Mouse (Mus musculus): ENCODE results near the gene Wdr37. TPM values are rescaled to one million over a fixed set of nuclear protein-coding genes. Genes with fewer than 3 reads are reported as not detected.

Wdr37 gene
- polyA plus RNA-seq, 1 experiment: 11.3 TPM

DNA sequence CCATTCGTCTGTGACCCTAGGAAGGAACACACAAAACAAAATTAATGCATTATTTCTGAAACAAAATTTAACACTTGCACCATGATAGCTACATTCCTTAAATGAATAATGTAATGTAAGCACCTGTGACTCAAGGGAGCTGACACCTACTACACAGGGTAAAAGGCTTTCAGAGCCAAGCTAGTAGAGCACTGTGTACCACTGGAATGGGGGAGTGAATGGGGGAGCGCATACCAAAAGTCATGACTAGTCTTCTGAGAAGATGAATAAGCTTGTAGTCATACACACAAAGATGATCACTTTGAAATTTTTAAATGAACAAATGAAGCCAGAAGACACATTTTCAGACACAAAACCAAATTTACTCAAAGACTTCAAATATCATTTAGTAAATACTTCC, 65.8 kb downstream of the Wdr37 start:
- H3K36me3 ChIP-seq (ENCODE audit: control insufficient read depth, insufficient read depth, low read length): peaks cover 12% of the 10 kb centered on the region
- WGBS: 96% methylated on average over 2 of the region's 2 CpGs

GRCm38 (mm10) chr13:8800576-8800975, 71.1 kb downstream of the Wdr37 start:
- WGBS: 85% methylated on average over 6 of the region's 6 CpGs
- TF ChIP-seq POLR2A (IDR thresholded peaks at IDR 0.05; ENCODE audit: low read depth, low read length) (no peak), CTCF (IDR thresholded peaks at IDR 0.05; ENCODE audit: extremely low read depth, insufficient read depth, insufficient read length, insufficient replicate concordance) (no peak)

More for the DNA sequence above, 65.8 kb downstream of the Wdr37 start:
- Histone ChIP-seq H3K27me3 (ENCODE audit: control insufficient read depth, insufficient read depth, low read length) (no peaks in the 10 kb centered on the region; the same call in 1 of the 2 replicates), H3K4me3 (ENCODE audit: extremely low read depth, insufficient read depth, insufficient read length) (no peak overlapping the region), H3K4me1 (ENCODE audit: control insufficient read depth, insufficient read depth, insufficient read length) (no peaks in the 10 kb centered on the region), H3K27ac (ENCODE audit: insufficient read depth, low read length) (no peak overlapping the region)
- no peak for DNase-seq (ENCODE audit: low read depth in 1 of 2, low spot score in 2 of 2)
- TF ChIP-seq POLR2A (IDR thresholded peaks at IDR 0.05; ENCODE audit: low read depth, low read length): no peak

GRCm38 (mm10) chr13:8793217-8793616, 78.5 kb downstream of the Wdr37 start:
- Histone ChIP-seq H3K27ac (ENCODE audit: insufficient read depth, low read length) (no peak overlapping the region), H3K4me1 (ENCODE audit: control insufficient read depth, insufficient read depth, insufficient read length) (no peaks in the 10 kb centered on the region), H3K27me3 (ENCODE audit: control insufficient read depth, insufficient read depth, low read length) (no peaks in the 10 kb centered on the region), H3K36me3 (ENCODE audit: control insufficient read depth, insufficient read depth, low read length) (no peaks in the 10 kb centered on the region), H3K4me3 (ENCODE audit: extremely low read depth, insufficient read depth, insufficient read length) (no peak overlapping the region)
- WGBS: 86% methylated on average over 8 of the region's 8 CpGs
- DNase-seq (ENCODE audit: low read depth in 1 of 2, low spot score in 2 of 2): no peak
- TF ChIP-seq CTCF (IDR thresholded peaks at IDR 0.05; ENCODE audit: extremely low read depth, insufficient read depth, insufficient read length, insufficient replicate concordance): no peak
- TF ChIP-seq POLR2A (IDR thresholded peaks at IDR 0.05; ENCODE audit: low read depth, low read length): no peak

More at GRCm38 (mm10) chr13:8800576-8800975, 71.1 kb downstream of the Wdr37 start:
- H3K4me1 ChIP-seq (ENCODE audit: control insufficient read depth, insufficient read depth, insufficient read length): no peaks in the 10 kb centered on the region
- H3K4me3 ChIP-seq (ENCODE audit: extremely low read depth, insufficient read depth, insufficient read length): no peak overlapping the region
- H3K27me3 ChIP-seq (ENCODE audit: control insufficient read depth, insufficient read depth, low read length): no peaks in the 10 kb centered on the region
- DNase-seq (ENCODE audit: low read depth in 1 of 2, low spot score in 2 of 2): no peak
- H3K36me3 ChIP-seq (ENCODE audit: control insufficient read depth, insufficient read depth, low read length): peaks cover 10% of the 10 kb centered on the region
- H3K27ac ChIP-seq (ENCODE audit: insufficient read depth, low read length): no peak overlapping the region

DNA sequence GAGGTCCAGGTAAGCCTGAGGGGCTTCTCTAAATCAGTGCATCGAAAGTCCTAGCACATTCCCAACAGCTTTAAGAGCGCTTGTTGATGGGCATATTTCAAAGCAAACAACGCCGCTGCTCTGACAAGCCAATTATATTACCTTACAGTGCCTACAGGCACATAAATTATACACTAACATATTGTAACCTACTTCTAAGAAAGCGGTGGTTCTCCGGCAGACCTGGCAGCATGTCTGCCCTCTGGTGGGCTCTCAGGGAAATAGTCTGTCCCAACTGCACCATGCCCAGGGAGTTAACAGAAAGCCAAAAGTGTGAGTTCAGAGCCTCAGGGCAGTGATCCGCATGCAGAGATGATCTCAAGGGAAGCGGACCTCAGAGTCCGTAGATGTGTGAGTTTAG, 86.5 kb downstream of the Wdr37 start:
- H3K27ac ChIP-seq (ENCODE audit: insufficient read depth, low read length): no peak overlapping the region
- no peaks in the 10 kb centered on the region for H3K4me1 ChIP-seq (ENCODE audit: control insufficient read depth, insufficient read depth, insufficient read length)
- TF ChIP-seq POLR2A (IDR thresholded peaks at IDR 0.05; ENCODE audit: low read depth, low read length): no peak
- peak; percentile 58; the same call in 1 of the 2 replicates for TF ChIP-seq CTCF (IDR thresholded peaks at IDR 0.05; ENCODE audit: extremely low read depth, insufficient read depth, insufficient read length, insufficient replicate concordance)
- peak in 1 of 2 experiments; percentile 15 for DNase-seq (ENCODE audit: low read depth in 1 of 2, low spot score in 2 of 2)
- H3K4me3 ChIP-seq (ENCODE audit: extremely low read depth, insufficient read depth, insufficient read length): no peak overlapping the region
- no peaks in the 10 kb centered on the region for H3K36me3 ChIP-seq (ENCODE audit: control insufficient read depth, insufficient read depth, low read length)
- 37% methylated on average over 9 of the region's 9 CpGs for WGBS
- no peaks in the 10 kb centered on the region for H3K27me3 ChIP-seq (ENCODE audit: control insufficient read depth, insufficient read depth, low read length)

- Histone ChIP-seq H3K36me3 (ENCODE audit: control insufficient read depth, insufficient read depth, low read length) (no peaks in the 10 kb centered on the region), H3K27me3 (ENCODE audit: control insufficient read depth, insufficient read depth, low read length) (no peaks in the 10 kb centered on the region), H3K27ac (ENCODE audit: insufficient read depth, low read length) (no peak overlapping the region), H3K4me3 (ENCODE audit: extremely low read depth, insufficient read depth, insufficient read length) (no peak overlapping the region), H3K4me1 (ENCODE audit: control insufficient read depth, insufficient read depth, insufficient read length) (no peaks in the 10 kb centered on the region)
- DNase-seq (ENCODE audit: low read depth in 1 of 2, low spot score in 2 of 2): no peak
- WGBS: 73% methylated on average over 14 of the region's 14 CpGs
- TF ChIP-seq POLR2A (IDR thresholded peaks at IDR 0.05; ENCODE audit: low read depth, low read length): no peak
- no peak for TF ChIP-seq CTCF (IDR thresholded peaks at IDR 0.05; ENCODE audit: extremely low read depth, insufficient read depth, insufficient read length, insufficient replicate concordance)
These were observed 87.2 kb downstream of the Wdr37 start for GRCm38 (mm10) chr13:8784308-8785061.

DNA sequence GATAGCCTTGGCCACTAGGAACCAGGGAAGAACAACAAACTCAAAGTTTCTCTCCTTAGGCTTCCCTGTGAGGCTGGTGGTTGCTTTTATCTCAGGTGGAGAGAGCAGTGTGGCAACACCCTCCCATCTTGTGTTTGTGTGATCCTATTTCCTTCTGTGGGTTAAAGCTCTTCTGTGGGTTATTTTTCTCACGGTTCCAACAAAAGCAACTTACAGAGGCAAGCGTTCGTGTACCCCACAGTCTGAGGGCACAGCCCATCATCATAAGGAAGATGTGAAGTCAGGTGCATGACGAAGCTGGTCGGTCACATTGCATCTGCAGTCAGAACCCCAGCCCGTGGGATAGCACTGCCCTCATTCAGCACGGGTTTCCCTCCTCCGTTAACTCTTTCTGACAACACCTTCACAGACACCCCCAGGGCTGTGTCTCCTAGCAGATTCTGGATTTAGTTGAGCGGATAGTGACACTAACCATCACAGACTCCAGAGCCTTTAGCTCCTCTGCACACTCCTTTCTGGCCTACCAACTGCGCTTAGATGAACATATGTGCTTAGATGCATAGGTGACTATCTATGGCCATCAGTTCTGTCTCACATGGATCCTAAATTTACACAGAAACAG, 87.9 kb downstream of the Wdr37 start:
- DNase-seq (ENCODE audit: low read depth in 1 of 2, low spot score in 2 of 2): no peak
- H3K27me3 ChIP-seq (ENCODE audit: control insufficient read depth, insufficient read depth, low read length): no peaks in the 10 kb centered on the region
- H3K36me3 ChIP-seq (ENCODE audit: control insufficient read depth, insufficient read depth, low read length): no peaks in the 10 kb centered on the region
- no peak overlapping the region for H3K27ac ChIP-seq (ENCODE audit: insufficient read depth, low read length)
- no peak overlapping the region for H3K4me3 ChIP-seq (ENCODE audit: extremely low read depth, insufficient read depth, insufficient read length)
- no peaks in the 10 kb centered on the region for H3K4me1 ChIP-seq (ENCODE audit: control insufficient read depth, insufficient read depth, insufficient read length)
- WGBS: 70% methylated on average over 10 of the region's 10 CpGs
- no peak for TF ChIP-seq CTCF (IDR thresholded peaks at IDR 0.05; ENCODE audit: extremely low read depth, insufficient read depth, insufficient read length, insufficient replicate concordance)
- TF ChIP-seq POLR2A (IDR thresholded peaks at IDR 0.05; ENCODE audit: low read depth, low read length): no peak

DNA sequence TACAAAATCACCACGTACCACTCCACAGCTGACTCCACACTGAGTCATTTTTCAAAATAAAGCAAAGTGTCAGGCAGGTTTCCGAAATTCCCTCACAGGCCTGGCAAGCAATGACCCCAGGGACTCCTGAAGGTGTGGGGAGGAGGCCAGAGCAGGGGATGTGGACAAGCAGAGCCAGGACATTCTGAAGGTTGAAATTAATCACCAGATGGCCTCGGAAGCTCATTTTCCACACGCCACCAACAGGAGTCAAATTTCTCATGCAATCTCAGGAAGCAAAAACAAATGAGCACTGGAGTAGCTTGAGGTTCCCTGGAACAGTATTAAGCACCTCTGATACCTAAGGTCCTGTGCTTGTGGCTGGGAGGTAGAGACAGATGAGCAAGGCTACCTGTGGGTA, 89.1 kb downstream of the Wdr37 start:
- no peaks in the 10 kb centered on the region for H3K36me3 ChIP-seq (ENCODE audit: control insufficient read depth, insufficient read depth, low read length)
- TF ChIP-seq CTCF (IDR thresholded peaks at IDR 0.05; ENCODE audit: extremely low read depth, insufficient read depth, insufficient read length, insufficient replicate concordance) (no peak), POLR2A (IDR thresholded peaks at IDR 0.05; ENCODE audit: low read depth, low read length) (no peak)
- no peak for DNase-seq (ENCODE audit: low read depth in 1 of 2, low spot score in 2 of 2)
- no peaks in the 10 kb centered on the region for H3K4me1 ChIP-seq (ENCODE audit: control insufficient read depth, insufficient read depth, insufficient read length)
- WGBS: 83% methylated on average over 4 of the region's 4 CpGs
- no peak overlapping the region for H3K27ac ChIP-seq (ENCODE audit: insufficient read depth, low read length)
- H3K27me3 ChIP-seq (ENCODE audit: control insufficient read depth, insufficient read depth, low read length): no peaks in the 10 kb centered on the region
- H3K4me3 ChIP-seq (ENCODE audit: extremely low read depth, insufficient read depth, insufficient read length): no peak overlapping the region

Data from spleen, adult 2 months (tissue).